Mouse (Mus musculus): ENCODE measurements at regions not wholly inside any gene's neighbourhood (a gene's known extent, or its start where the extent isn't known, plus 50 kb on each side); places are given as distances from the start of the nearest gene placed in this dataset.

DNA sequence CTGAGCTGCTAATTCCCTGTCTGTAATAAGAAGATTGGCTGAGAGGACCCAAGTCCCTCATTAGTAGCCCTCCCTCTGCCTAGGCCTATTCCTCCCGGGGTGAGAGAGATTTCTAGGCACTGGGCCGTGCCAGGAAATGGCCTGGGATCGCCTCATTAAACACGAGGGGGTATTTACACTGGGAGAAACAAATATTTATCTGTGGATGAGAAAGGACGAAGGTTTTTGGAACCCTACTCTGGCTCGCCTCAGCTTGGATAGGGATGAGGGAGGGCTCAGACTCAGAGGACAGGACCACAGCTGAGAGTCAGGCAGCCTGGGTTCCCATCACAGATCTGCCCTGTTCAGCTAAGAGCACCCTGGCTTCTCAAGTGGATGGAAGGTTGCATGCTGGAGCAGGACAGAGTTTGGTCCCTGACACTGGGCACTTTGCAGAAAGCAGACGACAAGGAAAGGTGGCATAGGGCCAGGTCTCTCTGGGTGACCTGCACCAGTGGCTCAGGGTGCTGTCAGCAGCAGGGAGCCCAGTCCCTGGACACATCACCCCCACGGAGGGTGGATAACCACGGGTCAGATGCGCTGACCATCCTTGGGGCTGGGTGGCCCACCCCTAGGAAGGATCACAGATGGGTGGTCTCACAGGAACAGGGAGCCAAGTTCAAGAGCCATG, 94.0 kb upstream of the Wnt4 start:
- DNase-seq (ENCODE audit: low read depth, low spot score): no peak
- H3K27me3 ChIP-seq (ENCODE audit: control insufficient read depth, insufficient read depth, low read length, poor library complexity, severe bottlenecking): no peaks in the 10 kb centered on the region
- no peaks in the 10 kb centered on the region for H3K36me3 ChIP-seq (ENCODE audit: control insufficient read depth, insufficient read depth, low read length, poor library complexity, severe bottlenecking)

DNA sequence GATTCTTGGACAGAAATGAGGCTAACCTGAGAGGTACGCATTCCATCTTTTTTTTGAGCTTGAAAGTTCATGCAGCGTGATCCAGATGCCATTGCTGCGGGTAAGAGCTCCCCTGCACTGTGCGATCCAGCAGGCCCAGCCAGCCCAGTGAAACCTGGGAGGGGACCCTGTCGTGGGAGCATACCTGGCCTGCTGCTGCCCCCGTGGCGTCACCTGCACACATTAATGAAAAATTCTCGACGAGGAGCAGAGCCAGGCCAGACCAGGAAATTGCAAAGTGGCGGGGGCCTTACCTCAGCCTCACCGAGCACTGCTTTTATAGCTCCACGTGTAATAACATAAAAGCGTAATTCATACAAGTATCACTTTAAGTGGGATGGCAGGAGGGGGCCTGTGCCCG, 94.7 kb upstream of the Wnt4 start:
- Histone ChIP-seq H3K36me3 (ENCODE audit: control insufficient read depth, insufficient read depth, low read length, poor library complexity, severe bottlenecking) (no peaks in the 10 kb centered on the region), H3K27me3 (ENCODE audit: control insufficient read depth, insufficient read depth, low read length, poor library complexity, severe bottlenecking) (no peaks in the 10 kb centered on the region)
- DNase-seq (ENCODE audit: low read depth, low spot score): no peak

DNA sequence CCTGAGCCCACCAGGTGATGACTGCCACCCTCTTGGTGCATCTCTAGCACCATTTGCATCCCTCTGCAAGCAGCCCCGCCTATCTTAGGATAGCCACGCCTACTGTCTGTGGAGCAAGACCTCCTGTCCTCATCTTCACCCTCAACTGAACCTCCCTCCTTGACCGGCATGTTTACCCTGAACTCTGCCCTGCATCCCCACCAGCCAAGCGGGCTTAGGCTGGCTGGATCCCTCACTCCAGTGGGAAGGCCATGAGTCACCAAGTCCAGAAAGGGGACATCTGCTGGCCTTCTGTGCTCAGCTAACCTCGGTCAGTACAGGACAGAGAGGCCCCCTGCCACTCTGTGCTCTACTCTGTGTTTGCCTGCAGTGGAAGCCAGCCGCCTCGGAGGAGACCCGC, 96.0 kb upstream of the Wnt4 start:
- no peak for DNase-seq (ENCODE audit: low read depth, low spot score)
- no peaks in the 10 kb centered on the region for H3K27me3 ChIP-seq (ENCODE audit: control insufficient read depth, insufficient read depth, low read length, poor library complexity, severe bottlenecking)
- no peaks in the 10 kb centered on the region for H3K36me3 ChIP-seq (ENCODE audit: control insufficient read depth, insufficient read depth, low read length, poor library complexity, severe bottlenecking)

DNA sequence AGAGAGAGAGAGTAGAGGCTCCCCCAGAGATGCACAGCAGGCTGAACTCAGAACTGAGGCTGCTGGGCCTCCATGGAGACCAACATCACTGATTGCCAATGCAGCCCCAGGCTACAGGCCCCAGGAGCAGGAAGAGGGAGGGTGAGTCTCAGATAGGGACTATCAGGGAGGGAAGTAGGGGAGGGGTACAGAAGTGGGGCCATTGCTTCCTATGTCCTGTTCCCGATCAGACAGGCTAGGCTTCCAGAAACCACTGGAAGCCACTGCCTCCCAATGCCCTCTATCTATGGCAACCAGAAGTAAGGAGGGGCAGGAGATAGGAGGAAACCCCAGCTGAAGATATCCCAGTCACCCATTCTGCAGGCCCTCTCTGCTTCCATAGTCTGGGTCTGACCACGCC, 97.2 kb upstream of the Wnt4 start:
- DNase-seq (ENCODE audit: low read depth, low spot score): no peak
- Histone ChIP-seq H3K27me3 (ENCODE audit: control insufficient read depth, insufficient read depth, low read length, poor library complexity, severe bottlenecking) (no peaks in the 10 kb centered on the region), H3K36me3 (ENCODE audit: control insufficient read depth, insufficient read depth, low read length, poor library complexity, severe bottlenecking) (no peaks in the 10 kb centered on the region)

DNA sequence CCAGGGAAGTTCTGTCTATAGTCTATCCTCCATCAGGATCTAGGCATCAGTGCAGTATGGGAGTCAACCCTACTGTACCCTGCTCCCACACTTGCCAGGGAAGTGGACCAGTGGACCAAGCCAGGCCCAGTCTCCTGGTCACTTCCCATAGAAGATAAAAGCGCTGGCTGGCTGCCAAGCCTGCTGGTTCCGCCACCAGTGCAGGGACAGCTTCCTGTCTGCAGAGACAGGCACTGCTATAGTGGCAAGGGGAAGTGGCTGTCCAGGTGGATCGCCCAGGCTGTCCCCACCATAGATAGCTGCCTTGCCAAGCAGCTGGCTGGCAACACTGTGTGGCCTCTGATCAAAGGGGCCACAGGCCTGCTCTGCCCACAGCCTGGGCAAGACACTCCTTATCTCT, 98.5 kb upstream of the Wnt4 start:
- no peaks in the 10 kb centered on the region for H3K27me3 ChIP-seq (ENCODE audit: control insufficient read depth, insufficient read depth, low read length, poor library complexity, severe bottlenecking)
- H3K36me3 ChIP-seq (ENCODE audit: control insufficient read depth, insufficient read depth, low read length, poor library complexity, severe bottlenecking): no peaks in the 10 kb centered on the region

DNA sequence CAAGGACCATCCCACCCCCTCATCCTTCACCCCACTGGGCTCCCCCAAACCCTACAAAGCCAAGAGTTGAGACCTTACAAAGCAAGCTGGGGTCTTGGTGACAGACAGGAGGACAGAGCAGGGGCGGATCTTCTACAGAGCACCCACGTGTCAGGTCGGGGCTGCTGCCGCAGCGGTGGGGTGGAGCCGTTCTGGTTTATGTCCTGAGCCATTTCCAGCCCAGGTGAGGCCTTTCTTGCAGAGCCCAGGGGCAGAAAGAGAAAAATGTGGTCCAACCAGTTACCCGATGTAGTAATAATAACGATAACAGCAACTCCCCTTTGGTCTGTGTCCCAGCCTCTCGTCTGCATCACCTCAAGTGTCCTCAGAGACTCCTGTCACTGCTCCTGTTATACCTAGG, 112.4 kb upstream of the Wnt4 start:
- DNase-seq (ENCODE audit: low read depth, low spot score): no peak
- Histone ChIP-seq H3K36me3 (ENCODE audit: control insufficient read depth, insufficient read depth, low read length, poor library complexity, severe bottlenecking) (no peaks in the 10 kb centered on the region; the same call in 1 of the 2 replicates), H3K27me3 (ENCODE audit: control insufficient read depth, insufficient read depth, low read length, poor library complexity, severe bottlenecking) (no peaks in the 10 kb centered on the region)

More for the DNA sequence above, 98.5 kb upstream of the Wnt4 start:
- DNase-seq (ENCODE audit: low read depth, low spot score): no peak

DNA sequence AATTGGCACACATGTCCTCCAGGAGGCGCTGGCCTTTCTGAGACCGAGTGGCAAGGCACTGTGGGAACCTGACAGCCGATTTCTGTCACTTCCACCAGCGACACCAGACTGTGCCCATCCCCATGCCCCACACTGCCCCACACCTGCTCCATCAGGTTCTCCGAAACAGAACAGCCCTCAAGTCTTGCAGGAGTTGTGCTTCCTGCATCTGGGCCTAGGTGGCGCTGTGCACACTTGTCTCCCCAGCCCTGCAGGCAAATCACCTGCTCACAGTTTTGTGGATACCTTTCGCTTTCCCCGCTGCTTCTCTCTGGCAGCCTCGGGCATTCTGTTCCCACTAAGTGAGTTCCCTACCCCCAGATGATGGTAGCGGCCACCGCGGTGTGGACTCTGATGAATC, 112.9 kb upstream of the Wnt4 start:
- H3K36me3 ChIP-seq (ENCODE audit: control insufficient read depth, insufficient read depth, low read length, poor library complexity, severe bottlenecking): no peaks in the 10 kb centered on the region; the same call in 1 of the 2 replicates
- peak; percentile 83 for DNase-seq (ENCODE audit: low read depth, low spot score)

DNA sequence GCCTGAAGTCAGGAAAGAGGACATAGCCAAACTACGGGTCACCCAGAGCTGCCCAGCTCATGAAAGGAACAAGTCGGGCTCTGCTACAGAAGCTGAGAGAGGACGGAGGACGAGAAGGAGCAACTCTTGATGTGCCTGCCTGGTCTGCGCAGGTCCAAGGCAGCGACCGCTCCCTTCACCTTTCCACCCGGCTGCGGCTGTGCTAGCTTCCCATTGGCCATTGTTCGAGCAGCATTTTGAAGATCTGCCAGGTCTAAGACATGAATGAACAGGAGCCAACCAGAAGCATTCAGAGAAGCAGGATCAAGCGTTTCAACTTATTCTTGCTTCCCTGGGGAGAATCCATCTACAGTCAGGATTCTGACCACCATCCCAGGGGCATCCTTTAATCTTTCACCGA, 113.3 kb upstream of the Wnt4 start:
- H3K27me3 ChIP-seq (ENCODE audit: control insufficient read depth, insufficient read depth, low read length, poor library complexity, severe bottlenecking): no peaks in the 10 kb centered on the region
- H3K36me3 ChIP-seq (ENCODE audit: control insufficient read depth, insufficient read depth, low read length, poor library complexity, severe bottlenecking): no peaks in the 10 kb centered on the region; the same call in 1 of the 2 replicates
- DNase-seq (ENCODE audit: low read depth, low spot score): no peak

More for the DNA sequence above, 112.9 kb upstream of the Wnt4 start:
- no peaks in the 10 kb centered on the region for H3K27me3 ChIP-seq (ENCODE audit: control insufficient read depth, insufficient read depth, low read length, poor library complexity, severe bottlenecking)

DNA sequence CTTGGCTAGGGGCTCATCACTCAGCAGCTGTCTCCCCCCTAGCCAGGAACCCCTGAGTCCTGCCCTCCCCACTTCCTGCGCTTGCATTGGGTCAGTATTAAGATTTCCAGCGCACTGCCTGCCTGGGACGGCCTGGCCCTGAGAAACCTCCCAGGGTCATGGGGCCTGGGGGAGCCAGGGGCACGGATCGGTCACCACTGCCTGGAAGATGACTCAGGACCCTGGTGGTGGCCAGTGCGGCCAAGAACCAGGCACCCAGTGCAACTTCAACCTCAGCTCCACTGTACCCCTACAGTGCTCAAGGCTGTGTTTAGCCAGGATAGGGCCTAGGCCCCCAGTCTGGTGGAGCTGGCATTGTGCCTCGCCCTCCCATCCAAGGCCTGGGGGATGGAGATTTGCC, 111.9 kb upstream of the Zbtb40 start:
- Histone ChIP-seq H3K27me3 (ENCODE audit: control insufficient read depth, insufficient read depth, low read length, poor library complexity, severe bottlenecking) (no peaks in the 10 kb centered on the region), H3K36me3 (ENCODE audit: control insufficient read depth, insufficient read depth, low read length, poor library complexity, severe bottlenecking) (no peaks in the 10 kb centered on the region; the same call in 1 of the 2 replicates)
- DNase-seq (ENCODE audit: low read depth, low spot score): no peak

DNA sequence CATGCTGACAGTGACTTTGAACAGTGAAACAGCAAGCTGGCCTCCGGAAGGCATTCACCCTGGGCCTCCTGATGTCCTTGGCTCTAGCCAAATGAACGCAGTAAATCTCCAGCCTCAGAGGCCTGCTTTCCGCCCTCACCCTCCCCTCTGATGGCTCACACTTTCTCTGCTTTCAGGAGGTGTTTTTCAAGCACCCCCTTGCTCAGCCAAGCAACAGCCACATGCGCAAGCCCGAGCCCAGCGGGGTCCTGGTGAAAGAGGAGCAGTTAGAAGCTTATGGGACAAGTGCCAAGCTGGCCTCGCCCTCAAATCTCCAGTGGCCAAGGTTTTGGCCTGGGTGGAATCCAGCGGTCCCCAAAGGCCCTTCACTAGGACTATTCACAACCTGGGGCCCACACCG, 109.6 kb upstream of the Zbtb40 start:
- no peaks in the 10 kb centered on the region for H3K27me3 ChIP-seq (ENCODE audit: control insufficient read depth, insufficient read depth, low read length, poor library complexity, severe bottlenecking)
- no peaks in the 10 kb centered on the region; the same call in 1 of the 2 replicates for H3K36me3 ChIP-seq (ENCODE audit: control insufficient read depth, insufficient read depth, low read length, poor library complexity, severe bottlenecking)
- DNase-seq (ENCODE audit: low read depth, low spot score): no peak

DNA sequence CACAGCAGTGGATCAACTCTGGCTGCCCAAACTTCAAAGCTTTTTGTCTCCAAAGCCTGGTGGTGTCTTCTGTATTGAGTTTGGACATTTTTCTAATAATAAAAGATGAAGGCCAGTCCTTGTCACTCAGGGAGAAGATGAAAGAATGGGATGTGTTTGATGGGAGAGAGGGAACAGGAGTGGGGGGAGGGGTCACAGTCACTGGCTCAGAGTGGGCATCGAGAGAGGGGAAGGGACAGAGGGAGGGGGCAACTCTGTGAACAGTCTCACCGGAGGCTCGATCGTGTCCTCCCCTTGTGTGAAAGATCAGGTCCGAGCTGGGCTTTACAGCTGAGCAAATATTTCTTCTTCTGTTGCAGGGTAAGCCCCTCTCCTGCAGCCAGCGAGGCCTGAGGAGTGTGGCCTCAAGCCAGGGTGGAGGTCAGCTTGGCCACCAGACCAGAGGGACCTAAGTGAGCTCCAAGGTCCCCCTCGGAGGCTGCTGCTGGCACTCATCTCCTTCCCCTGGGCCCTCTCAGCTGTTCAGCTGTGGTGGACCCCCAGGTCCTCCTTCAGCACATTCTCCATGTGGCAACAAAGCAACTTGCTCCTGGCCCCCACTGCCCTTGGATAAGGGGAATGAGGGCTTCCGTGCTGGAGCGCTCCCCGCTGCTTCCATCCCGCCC, 108.0 kb upstream of the Zbtb40 start:
- no peaks in the 10 kb centered on the region for H3K27me3 ChIP-seq (ENCODE audit: control insufficient read depth, insufficient read depth, low read length, poor library complexity, severe bottlenecking)
- no peak for DNase-seq (ENCODE audit: low read depth, low spot score)
- no peaks in the 10 kb centered on the region; the same call in 1 of the 2 replicates for H3K36me3 ChIP-seq (ENCODE audit: control insufficient read depth, insufficient read depth, low read length, poor library complexity, severe bottlenecking)

DNA sequence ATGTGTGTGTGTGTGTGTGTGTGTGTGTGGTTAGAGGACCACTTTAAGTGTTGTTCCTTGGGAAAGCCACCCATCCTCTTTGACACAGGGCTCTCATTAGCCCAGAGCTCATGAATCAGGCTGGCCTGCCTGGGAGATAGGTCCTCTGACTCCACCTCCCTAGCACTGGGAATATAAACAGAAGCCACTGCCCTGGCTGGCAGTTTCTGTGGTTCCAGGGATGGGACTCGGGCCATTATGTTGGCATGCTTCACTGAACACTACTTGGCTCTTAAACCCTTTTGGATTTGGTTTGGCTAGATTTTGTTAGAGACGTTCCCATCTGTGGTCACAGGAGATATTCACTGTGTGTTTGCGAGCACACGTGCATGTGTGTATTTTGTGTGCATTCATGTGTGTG, 100.2 kb upstream of the Zbtb40 start:
- no peak for DNase-seq (ENCODE audit: low read depth, low spot score)
- no peaks in the 10 kb centered on the region for H3K27me3 ChIP-seq (ENCODE audit: control insufficient read depth, insufficient read depth, low read length, poor library complexity, severe bottlenecking)
- no peaks in the 10 kb centered on the region for H3K36me3 ChIP-seq (ENCODE audit: control insufficient read depth, insufficient read depth, low read length, poor library complexity, severe bottlenecking)

DNA sequence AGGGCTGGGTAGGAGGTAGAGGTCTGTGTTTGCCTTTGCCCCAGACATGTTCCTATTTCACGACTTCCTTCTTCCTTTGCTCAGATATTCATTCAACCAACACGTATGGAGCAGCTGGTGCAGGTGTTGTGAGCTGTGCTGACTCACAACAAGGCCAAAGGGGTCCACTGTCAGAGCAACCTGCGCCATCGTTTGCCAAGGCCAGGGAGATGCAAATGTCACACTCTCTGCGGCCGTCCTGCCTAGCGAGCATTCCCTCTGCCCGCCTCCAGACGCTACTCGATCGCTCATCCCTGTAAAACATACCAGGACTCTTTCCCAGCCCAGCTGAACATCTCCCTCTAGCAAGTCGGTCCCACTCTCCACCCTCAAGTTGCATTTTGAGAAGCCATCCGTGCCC, 99.2 kb upstream of the Zbtb40 start:
- DNase-seq (ENCODE audit: low read depth, low spot score): no peak
- no peaks in the 10 kb centered on the region for H3K27me3 ChIP-seq (ENCODE audit: control insufficient read depth, insufficient read depth, low read length, poor library complexity, severe bottlenecking)
- no peaks in the 10 kb centered on the region for H3K36me3 ChIP-seq (ENCODE audit: control insufficient read depth, insufficient read depth, low read length, poor library complexity, severe bottlenecking)

DNA sequence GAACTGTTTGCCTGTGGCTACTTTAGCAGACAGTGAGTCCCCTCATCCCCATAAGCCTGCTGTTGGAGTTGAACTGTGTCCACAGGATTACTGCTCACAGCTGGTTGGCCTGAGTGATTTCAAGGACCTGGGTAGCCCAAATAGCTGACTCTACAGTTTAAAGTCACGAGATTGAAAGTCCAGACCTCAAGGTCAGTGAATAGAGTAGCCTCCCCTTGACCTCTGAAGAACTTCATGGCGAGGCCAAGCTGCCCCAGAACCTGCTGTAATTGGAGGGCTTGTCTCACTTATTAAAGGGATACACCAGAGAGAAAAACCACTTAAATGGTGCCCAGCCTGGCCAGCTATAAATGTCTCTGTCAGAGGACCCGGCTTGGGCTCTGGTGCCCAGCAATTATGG, 97.7 kb upstream of the Zbtb40 start:
- DNase-seq (ENCODE audit: low read depth, low spot score): no peak
- Histone ChIP-seq H3K27me3 (ENCODE audit: control insufficient read depth, insufficient read depth, low read length, poor library complexity, severe bottlenecking) (no peaks in the 10 kb centered on the region), H3K36me3 (ENCODE audit: control insufficient read depth, insufficient read depth, low read length, poor library complexity, severe bottlenecking) (no peaks in the 10 kb centered on the region)

DNA sequence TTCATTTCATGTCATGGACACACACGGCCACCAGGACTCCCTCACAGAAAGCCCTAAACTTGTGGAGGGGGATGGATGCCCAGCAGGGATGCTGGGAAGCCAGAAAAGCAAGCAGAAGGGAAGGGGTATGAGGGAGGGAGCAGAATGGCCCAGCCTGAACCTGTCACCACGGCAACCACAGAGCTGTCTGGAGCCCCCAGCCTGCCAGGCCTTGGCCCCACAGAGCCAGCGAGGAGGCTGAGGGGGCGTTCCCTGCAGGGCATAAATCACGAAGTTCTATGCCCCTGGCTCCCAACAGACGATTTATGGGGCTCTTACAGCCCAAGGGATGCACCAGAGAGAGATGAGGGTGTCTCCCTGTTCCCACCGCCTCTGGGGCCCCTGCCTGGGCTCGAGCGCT, 93.7 kb upstream of the Zbtb40 start:
- H3K36me3 ChIP-seq (ENCODE audit: control insufficient read depth, insufficient read depth, low read length, poor library complexity, severe bottlenecking): no peaks in the 10 kb centered on the region
- no peaks in the 10 kb centered on the region for H3K27me3 ChIP-seq (ENCODE audit: control insufficient read depth, insufficient read depth, low read length, poor library complexity, severe bottlenecking)
- DNase-seq (ENCODE audit: low read depth, low spot score): no peak
